Mouse (Mus musculus) liver, embryonic 16.5 days (tissue): ENCODE measurements around the gene Chchd6. TPM values are rescaled to one million over a fixed set of nuclear protein-coding genes. Genes with fewer than 3 reads are reported as not detected.

Experiments
- ATAC-seq: fragments of 200-750 bp; cut with Nextera tagmentation; 2 replicates; pipeline ENCODE4 v1.8.0; 2017; ENCODE audit warnings: low read depth, mild to moderate bottlenecking, moderate number of reproducible peaks, moderate library complexity
- H3K27ac ChIP-seq: fragments of 300-500 bp; sonication (generic); 2 replicates; pipeline ENCODE4 v1.5.1; 2014; ENCODE audit warnings: mild to moderate bottlenecking, low read length
- H3K27me3 ChIP-seq: fragments of 300-500 bp; sonication (generic); 2 replicates; pipeline ENCODE4 v1.6.1; 2014; ENCODE audit warnings: low read depth, low read length, mixed read lengths; ENCODE audit not compliant: control insufficient read depth, insufficient read depth
- H3K36me3 ChIP-seq: fragments of 300-500 bp; sonication (generic); 2 replicates; pipeline ENCODE4 v1.6.1; 2014; ENCODE audit warnings: mild to moderate bottlenecking; ENCODE audit not compliant: control insufficient read depth, insufficient read depth
- H3K4me1 ChIP-seq: fragments of 300-500 bp; sonication (generic); 2 replicates; pipeline ENCODE4 v1.6.1; 2014; ENCODE audit warnings: low read depth, low read length, mixed read lengths; ENCODE audit not compliant: control insufficient read depth
- H3K4me2 ChIP-seq: fragments of 300-500 bp; sonication (generic); 2 replicates; pipeline ENCODE4 v1.6.1; 2014; ENCODE audit warnings: low read depth, low read length, mixed read lengths
- H3K4me3 ChIP-seq: fragments of 300-500 bp; sonication (generic); 2 replicates; pipeline ENCODE4 v1.5.1; 2014; ENCODE audit warnings: low read depth, mild to moderate bottlenecking, low read length
- H3K9ac ChIP-seq: fragments of 300-500 bp; sonication (generic); 2 replicates; pipeline ENCODE4 v1.6.1; 2014; ENCODE audit warnings: low read depth, low read length
- H3K9me3 ChIP-seq: fragments of 300-500 bp; sonication (generic); replicated peaks from 2 replicates; pipeline ENCODE4 v1.6.1; 2016; ENCODE audit warnings: low read length; ENCODE audit not compliant: control insufficient read depth
- WGBS: fragments of 180-500 bp; shearing (Covaris S2); extraction: QIAGEN DNeasy Blood & Tissue Kit; methylation state at CpG from one replicate; pipeline ENCODE4 v1.1.7; 2014; ENCODE audit not compliant: insufficient replicate concordance; 5-methylcytosine and 5-hydroxymethylcytosine counted together
- polyA plus RNA-seq: library from polyadenylated mRNA; unstranded; fragments of >200 nt; fragmentation: Nextera tagmentation; extraction: Ambion mirVana; gene quantifications from 2 replicates; pipeline ENCODE4 v1.2.1, GENCODE M21; 2015

Chchd6 gene
- polyA plus RNA-seq, 1 experiment from 2014 or later, result 11.8 TPM

- H3K27ac ChIP-seq, result no peak overlapping the region
- H3K4me2 ChIP-seq, result peak overlapping the region; percentile 88
- no peak for ATAC-seq
- no peak overlapping the region; the same call in 1 of the 2 replicates for H3K4me3 ChIP-seq
- no peaks in the 10 kb centered on the region for H3K9me3 ChIP-seq
- H3K36me3 ChIP-seq, result no peaks in the 10 kb centered on the region
- no peaks in the 10 kb centered on the region for H3K27me3 ChIP-seq
- H3K4me1 ChIP-seq, result peaks cover 4% of the 10 kb centered on the region; the same call in 1 of the 2 replicates
- H3K9ac ChIP-seq, result no peak overlapping the region
- 27% methylated on average over 5 of the region's 5 CpGs for WGBS
Measured at GRCm38 (mm10) chr6:89595777-89596146, 310 bp upstream of the Chchd6 start.

- no peak overlapping the region for H3K9ac ChIP-seq
- peaks cover 4% of the 10 kb centered on the region; the same call in 1 of the 2 replicates for H3K4me1 ChIP-seq
- H3K36me3 ChIP-seq, result no peaks in the 10 kb centered on the region
- H3K27me3 ChIP-seq, result no peaks in the 10 kb centered on the region
- H3K4me2 ChIP-seq, result no peak overlapping the region
- H3K4me3 ChIP-seq, result no peak overlapping the region
- WGBS, result 65% methylated on average over 3 of the region's 3 CpGs
- H3K27ac ChIP-seq, result no peak overlapping the region
- H3K9me3 ChIP-seq, result no peaks in the 10 kb centered on the region
- no peak for ATAC-seq
Measured at GRCm38 (mm10) chr6:89592016-89592415, 3.4 kb downstream of the Chchd6 start.

DNA sequence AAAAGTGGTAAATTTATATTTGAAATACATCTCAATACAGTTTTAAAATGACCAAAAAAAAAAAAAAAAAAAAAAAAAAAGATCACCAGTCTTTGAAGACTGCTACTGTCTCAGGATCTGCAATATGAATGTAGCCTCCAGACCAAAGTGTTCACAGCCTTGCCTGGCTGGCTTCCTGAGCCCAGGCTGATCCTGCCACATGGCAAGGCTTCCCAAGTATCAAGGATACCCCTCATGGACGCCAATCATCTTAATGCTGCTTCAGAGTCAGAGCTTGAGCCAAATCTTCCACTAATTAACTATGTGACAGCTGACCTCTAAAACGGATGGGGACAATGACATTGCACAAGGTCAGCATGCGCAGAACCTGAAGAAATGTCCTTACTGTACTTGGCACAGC lies 3.9 kb downstream of the Chchd6 start:
- Histone ChIP-seq H3K9ac (no peak overlapping the region), H3K9me3 (no peaks in the 10 kb centered on the region), H3K4me2 (no peak overlapping the region), H3K27ac (no peak overlapping the region), H3K4me3 (no peak overlapping the region), H3K27me3 (no peaks in the 10 kb centered on the region), H3K36me3 (no peaks in the 10 kb centered on the region), H3K4me1 (peaks cover 4% of the 10 kb centered on the region; the same call in 1 of the 2 replicates)
- ATAC-seq, result no peak
- 59% methylated on average over 3 of the region's 3 CpGs for WGBS

GRCm38 (mm10) chr6:89585696-89586095 lies 9.8 kb downstream of the Chchd6 start:
- H3K27ac ChIP-seq, result no peak overlapping the region
- H3K36me3 ChIP-seq, result no peaks in the 10 kb centered on the region
- no peak overlapping the region for H3K4me2 ChIP-seq
- H3K4me3 ChIP-seq, result no peak overlapping the region
- no peak overlapping the region for H3K9ac ChIP-seq
- H3K4me1 ChIP-seq, result no peaks in the 10 kb centered on the region
- ATAC-seq, result no peak
- H3K9me3 ChIP-seq, result no peaks in the 10 kb centered on the region
- no peaks in the 10 kb centered on the region for H3K27me3 ChIP-seq

DNA sequence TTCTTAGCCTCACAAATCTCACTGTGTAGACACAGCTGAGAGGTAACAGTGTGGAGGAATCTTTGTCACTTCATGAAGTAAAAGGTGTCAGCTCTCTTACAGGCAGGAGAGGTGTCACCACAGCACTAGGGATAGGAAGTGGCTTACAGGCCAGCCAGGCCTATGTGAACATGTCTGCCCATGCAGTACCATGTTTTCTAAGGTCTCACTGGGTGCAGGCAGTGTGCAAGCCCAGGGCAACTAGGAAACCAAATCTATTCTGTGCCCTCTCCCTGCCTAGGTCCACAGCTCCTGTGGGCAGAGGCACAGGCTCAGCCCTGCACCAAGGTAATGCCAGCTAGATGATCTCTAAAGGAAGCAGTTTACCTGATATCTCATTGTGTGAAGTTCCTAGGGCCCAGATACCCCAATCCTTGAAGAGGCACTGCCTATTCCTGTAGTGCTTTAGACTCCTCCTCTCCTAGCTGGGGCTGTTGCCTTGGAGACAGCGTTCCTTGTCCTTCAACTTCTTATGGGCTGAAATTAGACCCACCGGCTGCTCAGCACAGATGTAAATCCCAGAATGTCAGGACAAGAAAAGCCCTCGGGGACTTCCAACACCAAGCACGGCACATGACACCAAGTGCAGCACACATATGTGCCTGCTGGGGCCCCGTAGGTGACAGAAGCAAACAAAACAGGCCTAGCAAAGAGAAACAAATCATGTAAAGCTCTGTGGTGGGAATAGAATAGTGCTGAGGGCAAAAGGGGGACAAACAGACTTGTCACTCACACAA lies 10.6 kb downstream of the Chchd6 start:
- Histone ChIP-seq H3K27ac (no peak overlapping the region), H3K4me1 (no peaks in the 10 kb centered on the region), H3K27me3 (no peaks in the 10 kb centered on the region), H3K36me3 (no peaks in the 10 kb centered on the region), H3K4me2 (no peak overlapping the region), H3K9ac (no peak overlapping the region), H3K9me3 (no peaks in the 10 kb centered on the region), H3K4me3 (no peak overlapping the region)
- WGBS, result 65% methylated on average over 5 of the region's 5 CpGs
- ATAC-seq, result no peak

DNA sequence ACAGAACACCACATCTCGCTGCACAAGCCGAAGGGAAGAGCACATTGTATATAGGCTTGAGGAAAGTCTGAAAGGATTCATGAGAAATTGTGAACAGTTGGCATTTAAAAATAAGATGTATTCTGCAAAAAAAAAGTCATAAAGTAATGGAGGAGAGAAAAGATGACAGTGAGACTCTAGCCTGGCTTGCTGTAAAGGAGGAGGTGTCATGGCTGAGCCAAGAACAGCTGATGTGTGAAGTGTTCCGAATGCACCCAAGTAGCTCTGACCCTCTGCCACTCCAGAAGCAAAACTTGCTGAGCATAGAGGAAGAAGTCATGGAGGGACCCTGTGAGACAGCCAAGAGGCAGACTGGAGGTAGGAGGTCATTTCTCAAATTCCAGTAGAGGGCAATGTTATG lies 12.3 kb downstream of the Chchd6 start:
- no peak overlapping the region for H3K27ac ChIP-seq
- no peaks in the 10 kb centered on the region for H3K9me3 ChIP-seq
- no peaks in the 10 kb centered on the region for H3K36me3 ChIP-seq
- no peak overlapping the region for H3K4me3 ChIP-seq
- 62% methylated on average over 3 of the region's 3 CpGs for WGBS
- no peaks in the 10 kb centered on the region for H3K27me3 ChIP-seq
- no peak overlapping the region for H3K9ac ChIP-seq
- H3K4me2 ChIP-seq, result no peak overlapping the region
- no peak for ATAC-seq
- no peaks in the 10 kb centered on the region for H3K4me1 ChIP-seq

- Histone ChIP-seq H3K27ac (no peak overlapping the region), H3K36me3 (no peaks in the 10 kb centered on the region), H3K27me3 (no peaks in the 10 kb centered on the region), H3K9ac (no peak overlapping the region), H3K4me1 (no peaks in the 10 kb centered on the region), H3K9me3 (no peaks in the 10 kb centered on the region), H3K4me3 (no peak overlapping the region), H3K4me2 (no peak overlapping the region)
- 61% methylated on average over 2 of the region's 2 CpGs for WGBS
- ATAC-seq, result no peak
Measured at GRCm38 (mm10) chr6:89574641-89575040, 20.8 kb downstream of the Chchd6 start.

DNA sequence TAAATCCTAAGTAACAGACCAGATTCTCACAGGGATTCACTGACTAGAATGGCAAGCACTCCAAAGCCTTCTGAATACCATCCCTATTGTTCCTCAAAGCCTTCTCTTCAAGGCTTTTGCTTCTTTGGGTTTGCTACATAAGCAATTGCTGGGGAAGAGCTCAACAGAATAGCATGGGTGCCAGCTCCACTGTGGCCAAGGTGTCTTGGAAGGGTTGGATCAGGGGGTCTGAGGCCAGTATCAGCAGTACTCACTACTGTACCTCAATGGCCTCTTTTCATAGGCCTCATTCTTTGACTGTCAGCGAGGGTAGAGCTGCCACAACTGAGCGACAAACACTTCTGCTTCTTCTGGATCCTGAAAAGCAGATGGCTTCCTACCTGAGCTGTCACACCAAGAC lies 21.7 kb downstream of the Chchd6 start:
- ATAC-seq, result no peak
- Histone ChIP-seq H3K4me3 (no peak overlapping the region), H3K9ac (no peak overlapping the region), H3K4me2 (no peak overlapping the region), H3K27ac (no peak overlapping the region), H3K9me3 (no peaks in the 10 kb centered on the region), H3K36me3 (no peaks in the 10 kb centered on the region), H3K27me3 (no peaks in the 10 kb centered on the region), H3K4me1 (no peaks in the 10 kb centered on the region)
- WGBS, result 60% methylated on average over 2 of the region's 2 CpGs

DNA sequence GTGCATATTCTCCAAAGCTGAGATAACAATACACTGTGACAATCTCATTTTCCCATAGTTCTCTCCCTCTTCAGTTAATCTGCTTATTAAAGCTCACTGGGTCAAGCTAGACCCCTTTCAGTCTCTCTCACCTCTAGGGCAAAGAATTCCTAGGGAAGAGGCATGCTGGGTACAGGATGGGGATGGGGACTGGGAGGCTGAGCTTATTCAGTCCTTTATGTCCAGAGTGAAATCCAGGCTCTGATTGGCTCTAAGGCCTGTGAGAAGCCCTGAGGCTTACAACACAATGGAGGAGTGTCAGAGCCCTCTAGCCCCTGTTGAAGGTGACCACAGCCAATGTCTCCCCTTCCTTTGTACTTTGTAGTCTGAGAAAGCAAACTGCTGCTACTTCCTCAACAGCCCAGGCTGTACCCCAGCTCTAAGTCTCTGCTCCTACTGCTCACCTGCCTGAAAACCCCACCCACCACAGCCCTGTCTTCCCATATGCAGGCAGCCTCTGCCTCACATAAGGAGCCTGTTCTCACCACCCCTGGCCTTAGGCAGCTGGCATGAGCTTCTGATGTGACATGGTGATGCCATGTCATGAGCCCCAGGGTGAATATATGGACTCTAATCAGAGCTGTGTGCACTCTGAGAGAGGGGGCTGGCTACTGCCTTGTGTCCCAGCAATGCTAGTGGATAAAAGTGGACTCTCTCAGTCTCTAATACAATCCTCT lies 22.4 kb downstream of the Chchd6 start:
- Histone ChIP-seq H3K4me1 (no peaks in the 10 kb centered on the region), H3K4me2 (no peak overlapping the region), H3K4me3 (no peak overlapping the region), H3K9me3 (no peaks in the 10 kb centered on the region), H3K27ac (no peak overlapping the region), H3K36me3 (no peaks in the 10 kb centered on the region), H3K9ac (no peak overlapping the region), H3K27me3 (no peaks in the 10 kb centered on the region)
- ATAC-seq, result no peak
